Mouse (Mus musculus): ENCODE results near the gene Tmem232.

DNA sequence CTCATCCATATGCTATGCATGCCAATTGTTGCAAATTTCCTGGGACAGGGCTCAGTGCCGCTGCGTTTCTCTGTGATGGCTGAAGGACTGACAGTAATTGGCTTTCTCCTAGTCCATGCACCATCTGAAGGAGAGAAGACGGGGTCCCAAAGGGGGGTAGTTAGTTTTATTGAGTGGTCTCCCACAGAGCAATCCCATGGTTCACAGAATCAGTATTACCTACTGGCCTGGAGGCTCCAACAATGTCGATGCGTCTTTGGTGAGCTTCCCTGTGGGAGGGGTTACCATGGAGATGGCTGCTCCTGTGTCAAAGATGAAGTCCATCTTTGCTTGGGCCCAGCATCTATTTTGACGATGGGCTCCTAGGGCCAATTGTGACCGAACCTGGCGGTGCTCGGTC is 18.2 kb upstream of the Tmem232 start:
- no peak for TF ChIP-seq CTCF (IDR thresholded peaks at IDR 0.05; ENCODE audit: low read depth, low read length)
- TF ChIP-seq POLR2A (IDR thresholded peaks at IDR 0.05; ENCODE audit: extremely low read depth, insufficient read depth, low read length), result no peak
